Mouse (Mus musculus): Measurements from ENCODE around the gene Mettl23. TPM values are rescaled to one million over a fixed set of nuclear protein-coding genes. Genes with fewer than 3 reads are reported as not detected.

Gene Mettl23
- total and polyA plus RNA-seq, 3 experiments, result 35.8 to 49.1 (median 45.4) TPM

DNA sequence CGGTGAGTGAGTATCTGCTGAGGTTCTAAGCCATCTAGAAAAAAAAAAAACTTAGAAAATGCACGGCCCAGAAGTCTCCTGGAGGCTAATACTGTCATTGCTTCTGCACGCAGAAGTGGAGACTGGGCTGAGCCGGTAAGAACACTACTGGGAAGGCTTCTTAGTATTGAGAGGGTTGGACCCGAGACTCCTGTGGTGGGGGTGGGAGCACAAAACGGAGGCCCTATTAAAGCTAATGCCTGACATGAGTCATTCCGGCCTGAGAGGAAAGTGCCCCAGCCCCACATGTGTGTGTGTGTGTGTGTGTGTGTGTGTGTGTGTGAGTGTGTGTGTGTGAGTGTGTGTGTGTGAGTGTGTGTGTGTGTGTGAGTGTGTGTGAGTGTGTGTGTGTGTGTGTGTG lies 36.0 kb upstream of the Mettl23 start:
- Histone ChIP-seq H3K36me3 (replicated peaks) (no peaks in the 10 kb centered on the region), H3K9me3 (replicated peaks) (no peaks in the 10 kb centered on the region), H3K4me1 (ENCODE audit: insufficient read depth, low read depth, low read length) (peaks cover 46% of the 10 kb centered on the region), H3K4me3 (ENCODE audit: low read depth, low read length) (no peak overlapping the region), H3K27me3 (ENCODE audit: insufficient read depth, low read length) (peaks cover 62% of the 10 kb centered on the region)
- no peak for ATAC-seq (ENCODE audit: extremely low read depth, insufficient number of reproducible peaks, low FRiP score, poor library complexity, severe bottlenecking)
- TF ChIP-seq POLR2AphosphoS5 (IDR thresholded peaks at IDR 0.05; ENCODE audit: insufficient replicate concordance, low read depth, low read length) (no peak), GATA2 (IDR thresholded peaks at IDR 0.05; ENCODE audit: borderline replicate concordance, low read depth, low read length) (no peak), TAL1 (conservative IDR thresholded peaks at IDR 0.05; ENCODE audit: low read depth, low read length) (no peak), CTCF (IDR thresholded peaks at IDR 0.05; ENCODE audit: low read depth, low read length) (no peak), GATA1 (IDR thresholded peaks at IDR 0.05; ENCODE audit: borderline replicate concordance, low read length) (no peak)
- DNase-seq (ENCODE audit: low spot score), result no peak

DNA sequence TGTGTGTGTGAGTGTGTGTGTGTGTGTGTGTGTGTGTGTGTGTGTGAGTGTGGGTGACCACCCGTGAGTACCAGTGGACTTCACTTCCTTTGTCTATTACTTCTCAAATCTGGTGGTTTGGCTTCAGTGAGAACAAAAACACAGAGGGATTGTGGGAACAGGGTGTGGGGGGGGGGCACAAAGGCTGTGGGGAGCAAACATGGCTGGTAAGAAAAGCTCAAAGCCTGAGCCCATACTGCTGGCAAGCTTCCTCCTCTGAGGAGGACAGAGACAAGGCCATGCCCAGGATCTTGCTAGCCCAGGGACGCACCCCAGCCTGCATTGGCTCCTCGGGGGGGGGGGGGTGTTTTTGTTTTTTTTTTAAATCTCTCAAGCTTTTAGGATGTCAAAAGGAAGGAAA lies 35.6 kb upstream of the Mettl23 start:
- Histone ChIP-seq H3K9me3 (replicated peaks) (no peaks in the 10 kb centered on the region), H3K27me3 (ENCODE audit: insufficient read depth, low read length) (peaks cover 61% of the 10 kb centered on the region), H3K4me3 (ENCODE audit: low read depth, low read length) (no peak overlapping the region), H3K4me1 (ENCODE audit: insufficient read depth, low read depth, low read length) (peaks cover 44% of the 10 kb centered on the region), H3K36me3 (replicated peaks) (no peaks in the 10 kb centered on the region)
- no peak for ATAC-seq (ENCODE audit: extremely low read depth, insufficient number of reproducible peaks, low FRiP score, poor library complexity, severe bottlenecking)
- TF ChIP-seq GATA1 (IDR thresholded peaks at IDR 0.05; ENCODE audit: borderline replicate concordance, low read length) (no peak), TAL1 (conservative IDR thresholded peaks at IDR 0.05; ENCODE audit: low read depth, low read length) (no peak), POLR2AphosphoS5 (IDR thresholded peaks at IDR 0.05; ENCODE audit: insufficient replicate concordance, low read depth, low read length) (no peak), GATA2 (IDR thresholded peaks at IDR 0.05; ENCODE audit: borderline replicate concordance, low read depth, low read length) (no peak), CTCF (IDR thresholded peaks at IDR 0.05; ENCODE audit: low read depth, low read length) (no peak)
- DNase-seq (ENCODE audit: low spot score), result no peak

DNA sequence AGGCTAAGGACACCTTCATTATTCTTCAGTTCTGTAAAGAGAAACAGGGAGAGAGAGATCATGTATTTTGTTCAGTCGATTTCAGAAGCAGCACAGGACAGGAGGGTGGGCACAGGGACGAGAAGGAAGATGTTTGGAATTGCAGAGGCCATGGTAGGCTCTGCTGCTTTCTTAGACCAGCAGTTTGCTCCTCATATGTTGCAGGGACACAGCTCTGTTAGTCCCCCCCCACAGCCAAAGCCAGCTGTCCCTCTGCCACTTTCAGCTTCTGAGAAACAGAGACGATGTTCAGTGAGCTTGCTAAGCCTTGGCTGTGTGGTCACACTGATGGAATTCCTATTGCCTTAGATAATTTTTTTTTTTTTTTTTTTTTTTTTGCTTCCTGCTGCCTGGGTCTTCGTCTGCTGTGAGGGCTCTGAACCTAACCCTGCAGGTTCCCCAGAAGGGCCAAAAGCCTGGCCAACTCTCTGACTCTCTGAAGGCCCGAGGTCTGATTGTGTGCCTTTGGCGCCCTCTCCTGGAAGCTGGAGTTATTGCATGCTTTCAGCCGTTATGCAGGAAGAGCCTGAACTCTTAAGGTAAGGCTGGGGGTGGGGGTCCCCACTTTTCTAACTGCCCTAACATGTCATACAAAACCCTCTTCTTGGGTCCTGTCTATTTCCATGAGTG lies 35.0 kb upstream of the Mettl23 start:
- Histone ChIP-seq H3K4me3 (ENCODE audit: low read depth, low read length) (no peak overlapping the region), H3K36me3 (replicated peaks) (no peaks in the 10 kb centered on the region), H3K27me3 (ENCODE audit: insufficient read depth, low read length) (peaks cover 62% of the 10 kb centered on the region), H3K9me3 (replicated peaks) (no peaks in the 10 kb centered on the region), H3K4me1 (ENCODE audit: insufficient read depth, low read depth, low read length) (peaks cover 43% of the 10 kb centered on the region)
- TF ChIP-seq GATA2 (IDR thresholded peaks at IDR 0.05; ENCODE audit: borderline replicate concordance, low read depth, low read length), result no peak
- TF ChIP-seq CTCF (IDR thresholded peaks at IDR 0.05; ENCODE audit: low read depth, low read length), result peak; percentile 69
- DNase-seq (ENCODE audit: low spot score), result peak; percentile 77
- peak; percentile 40; the same call in 1 of the 2 replicates for ATAC-seq (ENCODE audit: extremely low read depth, insufficient number of reproducible peaks, low FRiP score, poor library complexity, severe bottlenecking)

- no peaks in the 10 kb centered on the region for H3K9me3 ChIP-seq (replicated peaks)
- H3K4me1 ChIP-seq (ENCODE audit: insufficient read depth, low read depth, low read length), result peaks cover 43% of the 10 kb centered on the region
- H3K36me3 ChIP-seq (replicated peaks), result no peaks in the 10 kb centered on the region
- no peak overlapping the region for H3K4me3 ChIP-seq (ENCODE audit: low read depth, low read length)
- no peak for ATAC-seq (ENCODE audit: extremely low read depth, insufficient number of reproducible peaks, low FRiP score, poor library complexity, severe bottlenecking)
- TF ChIP-seq GATA1 (IDR thresholded peaks at IDR 0.05; ENCODE audit: borderline replicate concordance, low read length) (no peak), TAL1 (conservative IDR thresholded peaks at IDR 0.05; ENCODE audit: low read depth, low read length) (no peak), GATA2 (IDR thresholded peaks at IDR 0.05; ENCODE audit: borderline replicate concordance, low read depth, low read length) (no peak), CTCF (IDR thresholded peaks at IDR 0.05; ENCODE audit: low read depth, low read length) (no peak), POLR2AphosphoS5 (IDR thresholded peaks at IDR 0.05; ENCODE audit: insufficient replicate concordance, low read depth, low read length) (no peak)
- peaks cover 66% of the 10 kb centered on the region for H3K27me3 ChIP-seq (ENCODE audit: insufficient read depth, low read length)
- DNase-seq (ENCODE audit: low spot score), result no peak
Observed at GRCm38 (mm10) chr11:116808811-116809395, 34.2 kb upstream of the Mettl23 start.

- TF ChIP-seq TAL1 (conservative IDR thresholded peaks at IDR 0.05; ENCODE audit: low read depth, low read length) (no peak), GATA2 (IDR thresholded peaks at IDR 0.05; ENCODE audit: borderline replicate concordance, low read depth, low read length) (no peak), CTCF (IDR thresholded peaks at IDR 0.05; ENCODE audit: low read depth, low read length) (no peak), GATA1 (IDR thresholded peaks at IDR 0.05; ENCODE audit: borderline replicate concordance, low read length) (no peak), POLR2AphosphoS5 (IDR thresholded peaks at IDR 0.05; ENCODE audit: insufficient replicate concordance, low read depth, low read length) (no peak)
- ATAC-seq (ENCODE audit: extremely low read depth, insufficient number of reproducible peaks, low FRiP score, poor library complexity, severe bottlenecking), result no peak
- H3K36me3 ChIP-seq (replicated peaks), result no peaks in the 10 kb centered on the region
- peaks cover 66% of the 10 kb centered on the region for H3K27me3 ChIP-seq (ENCODE audit: insufficient read depth, low read length)
- H3K4me1 ChIP-seq (ENCODE audit: insufficient read depth, low read depth, low read length), result peaks cover 42% of the 10 kb centered on the region
- no peaks in the 10 kb centered on the region for H3K9me3 ChIP-seq (replicated peaks)
- DNase-seq (ENCODE audit: low spot score), result no peak
- no peak overlapping the region for H3K4me3 ChIP-seq (ENCODE audit: low read depth, low read length)
Observed at GRCm38 (mm10) chr11:116809520-116809919, 33.6 kb upstream of the Mettl23 start.

DNA sequence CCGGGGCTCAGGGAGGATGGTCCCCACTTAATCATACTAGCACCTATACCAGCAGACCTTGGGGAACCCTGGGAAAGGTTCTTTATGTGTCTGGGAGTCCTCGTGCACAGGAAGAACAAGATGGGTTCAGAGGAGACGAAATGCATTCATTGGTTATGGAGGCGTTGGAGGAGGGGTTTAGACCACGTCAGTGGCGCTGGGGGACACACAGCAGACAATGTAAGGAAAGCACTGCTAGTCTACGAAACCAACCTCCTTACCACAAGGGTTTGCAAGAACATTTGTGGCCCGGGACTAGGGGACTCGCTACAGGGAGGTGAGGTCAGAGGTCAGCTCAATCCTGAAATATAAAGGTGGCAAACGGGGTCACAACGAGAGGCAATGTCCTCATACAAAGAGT lies 32.5 kb upstream of the Mettl23 start:
- no peak overlapping the region for H3K4me3 ChIP-seq (ENCODE audit: low read depth, low read length)
- no peak for ATAC-seq (ENCODE audit: extremely low read depth, insufficient number of reproducible peaks, low FRiP score, poor library complexity, severe bottlenecking)

More for the DNA sequence above, 32.5 kb upstream of the Mettl23 start:
- TF ChIP-seq CTCF (IDR thresholded peaks at IDR 0.05; ENCODE audit: low read depth, low read length), result no peak
- TF ChIP-seq POLR2AphosphoS5 (IDR thresholded peaks at IDR 0.05; ENCODE audit: insufficient replicate concordance, low read depth, low read length), result no peak
- TF ChIP-seq GATA2 (IDR thresholded peaks at IDR 0.05; ENCODE audit: borderline replicate concordance, low read depth, low read length), result no peak
- TF ChIP-seq TAL1 (conservative IDR thresholded peaks at IDR 0.05; ENCODE audit: low read depth, low read length), result no peak
- no peak for TF ChIP-seq GATA1 (IDR thresholded peaks at IDR 0.05; ENCODE audit: borderline replicate concordance, low read length)
- DNase-seq (ENCODE audit: low spot score), result no peak
- peaks cover 65% of the 10 kb centered on the region for H3K27me3 ChIP-seq (ENCODE audit: insufficient read depth, low read length)
- H3K36me3 ChIP-seq (replicated peaks), result no peaks in the 10 kb centered on the region
- no peaks in the 10 kb centered on the region for H3K9me3 ChIP-seq (replicated peaks)
- peaks cover 40% of the 10 kb centered on the region for H3K4me1 ChIP-seq (ENCODE audit: insufficient read depth, low read depth, low read length)

All from G1E (cell line).